Mouse (Mus musculus): ENCODE results near the gene Gjc1.

Gene Gjc1

DNA sequence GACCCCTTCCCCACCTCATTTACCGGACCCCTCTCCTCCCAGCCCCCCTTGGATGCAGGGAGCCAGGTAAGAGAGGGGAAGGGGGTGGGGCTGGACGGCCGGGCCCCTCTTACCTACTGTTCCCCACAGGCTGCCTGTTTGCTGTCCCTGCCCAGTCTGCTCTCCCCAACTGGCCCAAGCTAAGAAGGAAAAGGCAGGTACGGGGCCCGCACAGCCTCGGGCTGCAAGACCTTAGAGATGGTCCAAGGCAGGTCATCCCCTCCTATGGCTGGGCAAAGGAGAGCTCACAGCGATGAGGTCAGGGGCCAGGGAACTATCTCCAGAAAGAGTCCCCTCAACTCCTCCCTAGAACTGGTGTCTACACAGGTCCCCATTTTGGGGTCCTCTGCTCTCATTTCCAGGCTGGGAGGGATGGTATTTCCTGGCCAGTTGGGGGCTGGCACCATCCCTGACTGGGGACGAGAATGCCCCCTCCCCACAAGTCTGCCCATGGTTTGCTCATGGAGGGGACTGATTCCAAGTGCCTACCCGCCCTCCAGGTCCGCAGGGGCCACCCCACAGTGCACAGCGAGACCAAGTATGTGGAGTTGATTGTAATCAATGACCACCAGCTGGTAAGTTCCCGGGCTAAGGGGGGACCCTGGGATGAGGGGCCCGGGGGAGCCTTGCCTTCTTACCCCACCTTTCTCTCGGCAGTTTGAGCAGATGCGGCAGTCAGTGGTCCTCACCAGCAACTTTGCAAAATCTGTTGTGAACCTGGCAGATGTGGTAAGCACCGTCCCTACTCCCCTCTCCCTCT, 47.4 kb downstream of the Gjc1 start:
- DNase-seq (ENCODE audit: low spot score) = no peak

DNA sequence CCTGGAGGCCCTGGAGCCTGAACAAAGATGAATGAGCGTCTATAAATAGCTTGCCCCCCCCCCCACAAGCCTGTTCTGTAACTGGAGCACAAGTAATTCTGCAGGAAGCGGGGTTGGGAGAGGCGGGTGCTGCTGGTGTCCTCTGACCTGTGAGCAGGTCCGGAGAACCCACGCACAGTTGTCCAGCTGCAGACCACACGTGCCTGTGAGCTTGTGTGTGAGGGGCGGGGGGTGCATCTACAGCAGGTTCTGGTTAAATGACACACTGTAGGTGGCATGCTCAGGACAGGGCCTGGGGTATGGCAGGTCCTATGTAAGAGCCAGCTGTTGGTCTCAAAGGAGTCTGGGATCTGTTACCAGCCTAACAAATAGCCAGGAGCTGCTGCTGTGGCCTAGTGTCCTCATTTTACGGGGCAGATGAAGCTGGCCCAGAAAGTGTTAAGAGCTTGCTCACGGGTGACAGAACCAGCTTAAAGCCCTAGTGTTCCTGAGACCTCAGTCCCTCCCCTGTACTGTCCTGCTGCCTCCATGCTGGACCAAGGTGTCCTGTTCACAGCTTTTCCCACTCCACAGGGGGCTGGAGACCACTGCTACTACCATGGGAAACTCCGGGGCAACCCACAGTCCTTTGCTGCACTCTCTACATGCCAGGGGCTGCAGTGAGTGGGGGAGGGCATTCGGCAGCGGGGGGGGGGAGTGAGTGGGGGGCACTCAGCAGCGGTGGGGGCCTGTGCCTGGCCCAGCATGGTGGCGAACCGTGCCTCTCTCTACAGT, 48.7 kb downstream of the Gjc1 start:
- no peak for DNase-seq (ENCODE audit: low spot score)

DNA sequence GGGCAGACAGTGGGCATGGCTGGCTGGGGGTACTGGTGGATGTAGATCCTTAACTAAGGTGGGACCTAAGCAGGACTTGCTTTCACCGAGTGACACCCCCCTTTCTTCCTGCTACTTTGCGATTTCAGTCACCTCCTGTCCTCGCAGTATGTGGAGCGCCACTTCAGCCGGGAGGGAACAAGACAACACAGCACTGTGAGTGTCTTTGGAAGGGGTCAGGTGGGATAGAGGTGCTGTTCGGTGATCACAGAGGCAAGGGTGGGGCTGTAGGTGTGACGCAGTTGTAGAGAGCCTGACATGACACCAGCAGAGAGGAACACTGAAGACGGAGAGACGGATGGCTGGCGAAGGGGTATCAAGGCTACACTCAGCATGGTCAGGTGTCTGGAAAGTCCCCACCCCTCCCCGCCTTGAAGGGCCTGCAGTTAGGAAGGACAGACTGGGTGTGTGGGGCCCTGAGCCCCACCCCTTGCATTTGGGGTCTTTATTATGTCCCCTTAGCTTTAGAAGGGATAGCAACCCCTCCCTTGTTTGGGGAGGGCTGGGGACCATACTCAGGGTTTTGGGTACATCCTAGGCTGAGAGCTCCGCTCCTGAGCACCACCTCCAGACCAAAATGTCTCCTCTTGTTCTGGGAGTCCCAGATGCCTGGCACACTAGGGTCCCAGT, 49.4 kb downstream of the Gjc1 start:
- no peak for DNase-seq (ENCODE audit: low spot score)

DNA sequence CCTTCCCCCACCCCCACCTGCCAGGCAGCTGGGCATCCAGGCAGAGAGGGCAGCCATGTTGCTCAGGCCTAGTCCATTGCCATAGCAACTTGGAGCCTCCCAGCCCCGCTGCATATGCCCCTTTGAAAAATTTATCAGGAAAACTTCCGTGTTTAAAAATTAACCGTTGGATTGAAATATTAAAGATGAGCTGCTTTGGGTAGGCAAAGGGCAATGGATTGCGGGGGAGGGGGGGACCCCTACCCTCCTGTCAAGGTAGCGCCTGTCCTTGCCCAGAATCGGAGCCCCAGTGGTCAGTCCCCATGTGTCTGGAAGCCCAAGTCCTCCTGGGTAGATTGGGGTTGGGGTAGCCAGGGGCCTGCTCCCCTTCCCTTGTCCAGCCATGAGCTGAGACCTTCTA, 50.4 kb downstream of the Gjc1 start:
- DNase-seq (ENCODE audit: low spot score) = no peak

- DNase-seq (ENCODE audit: low spot score) = no peak
These were observed 52.3 kb downstream of the Gjc1 start for GRCm38 (mm10) chr11:102767055-102767670.

DNA sequence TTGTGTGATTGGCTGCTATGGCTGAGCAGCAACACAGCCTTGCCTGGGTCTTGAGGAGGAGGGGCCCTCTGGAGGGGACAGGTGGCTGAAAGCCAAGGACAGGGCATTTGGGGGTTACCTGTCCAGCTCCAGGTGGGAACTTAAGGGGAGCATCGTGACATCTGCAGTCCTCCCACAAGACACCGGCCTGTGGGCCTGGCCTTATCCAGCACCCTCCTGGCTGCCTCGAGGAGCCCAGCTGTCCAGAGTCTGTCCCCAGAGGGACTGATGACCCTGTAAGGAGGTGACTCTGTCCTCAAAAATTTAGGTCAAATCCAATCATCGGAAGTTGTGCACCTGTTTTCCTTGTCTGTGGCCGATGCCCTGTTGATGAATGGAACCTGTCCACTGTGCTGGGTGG, 54.1 kb downstream of the Gjc1 start:
- DNase-seq (ENCODE audit: low spot score) = no peak

DNA sequence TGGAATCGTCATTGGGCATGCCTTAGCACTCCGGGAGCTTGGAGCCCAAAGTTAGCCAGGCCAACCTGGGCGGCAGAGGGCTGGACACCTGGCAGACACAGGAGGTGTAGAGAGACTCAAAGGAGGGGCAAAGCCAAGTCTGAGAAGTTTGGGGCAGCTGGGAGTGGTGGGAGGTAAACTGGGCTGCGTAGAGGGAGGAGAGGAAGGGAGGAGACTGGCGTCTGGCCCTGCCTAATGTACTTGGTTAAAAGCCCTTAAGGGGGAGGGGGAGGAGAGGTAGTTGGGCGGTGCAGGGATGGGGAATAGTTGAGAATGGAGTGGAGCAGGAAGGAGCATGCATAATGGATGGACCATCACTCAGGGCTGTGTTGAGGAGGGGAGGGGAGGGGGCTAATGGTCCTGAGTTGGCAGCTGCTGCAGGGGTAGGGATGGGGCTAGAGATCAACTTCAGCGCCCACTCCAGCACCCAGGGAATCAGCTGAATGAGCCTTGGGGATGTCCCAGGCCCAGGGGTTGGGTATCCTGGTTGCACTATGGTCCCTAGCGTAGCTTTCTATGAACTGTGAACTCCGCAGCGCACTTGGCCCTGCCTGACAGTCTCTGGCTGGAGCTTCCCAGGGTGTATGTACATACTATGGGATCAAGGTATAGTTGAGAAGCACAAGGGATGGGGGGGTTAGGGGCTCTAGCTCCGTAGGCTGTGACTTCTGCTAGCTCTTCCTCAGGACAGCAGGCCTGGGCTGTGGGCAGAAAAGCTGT, 56.3 kb downstream of the Gjc1 start:
- no peak for DNase-seq (ENCODE audit: low spot score)

GRCm38 (mm10) chr11:102762248-102762647, 57.3 kb downstream of the Gjc1 start:
- DNase-seq (ENCODE audit: low spot score) = no peak

DNA sequence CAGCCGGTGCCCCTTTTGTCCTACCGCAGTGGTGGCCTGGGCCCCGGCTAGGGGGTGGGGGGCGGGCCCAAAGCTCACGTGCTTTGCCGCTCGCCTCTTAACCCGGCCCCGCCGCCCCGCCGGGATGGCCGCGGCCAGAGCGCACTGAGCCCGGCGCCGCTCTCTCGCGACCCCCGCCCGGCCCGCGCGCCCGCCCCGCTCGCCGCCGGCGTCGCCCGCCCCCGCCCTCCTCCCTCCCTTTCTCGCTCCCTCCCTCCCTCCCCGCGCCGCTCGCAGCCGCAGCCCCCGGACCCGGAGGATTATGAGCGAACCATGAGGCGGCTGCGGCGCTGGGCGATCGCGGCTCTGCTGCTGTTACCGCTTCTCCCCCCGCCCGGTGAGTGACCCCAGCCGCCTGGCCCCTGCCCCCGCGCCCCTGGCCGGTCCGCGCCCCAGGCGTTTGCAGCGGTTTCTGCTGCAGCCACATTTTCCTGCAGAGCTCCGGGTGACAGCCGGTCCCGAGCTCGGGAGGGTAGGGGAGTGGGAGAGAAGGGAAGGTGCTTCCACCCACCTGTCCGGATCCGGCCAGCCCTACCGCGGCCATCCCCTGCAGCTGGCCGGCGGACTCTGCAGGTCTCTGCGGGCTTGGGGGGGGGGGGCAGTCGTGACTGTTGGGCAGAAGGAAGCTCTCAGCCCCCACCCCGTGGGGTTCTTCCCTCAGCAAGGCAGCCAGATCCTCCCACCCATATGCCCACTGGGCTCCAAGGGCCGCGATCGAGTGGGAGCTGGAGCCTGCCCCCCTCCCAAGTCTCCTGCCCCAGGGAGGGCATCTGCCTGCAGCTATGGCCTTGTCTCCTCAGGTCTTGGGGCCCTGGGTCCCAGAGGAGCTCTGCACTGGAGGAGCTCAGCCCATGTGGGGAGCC, 57.9 kb downstream of the Gjc1 start, which contains the start of gene Adam11:
Adam11 (plus strand) TSS at position 131 of the 902 bp plus-strand sequence.
- no peak for DNase-seq (ENCODE audit: low spot score)

- DNase-seq (ENCODE audit: low spot score) = no peak
These were observed 58.6 kb downstream of the Gjc1 start for GRCm38 (mm10) chr11:102760805-102761308.

GRCm38 (mm10) chr11:102758977-102759376, 60.5 kb downstream of the Gjc1 start:
- no peak for DNase-seq (ENCODE audit: low spot score)

GRCm38 (mm10) chr11:102755391-102755790, 64.1 kb downstream of the Gjc1 start:
- no peak for DNase-seq (ENCODE audit: low spot score)

- no peak for DNase-seq (ENCODE audit: low spot score)
These were observed 65.1 kb downstream of the Gjc1 start for GRCm38 (mm10) chr11:102754416-102754815.

DNA sequence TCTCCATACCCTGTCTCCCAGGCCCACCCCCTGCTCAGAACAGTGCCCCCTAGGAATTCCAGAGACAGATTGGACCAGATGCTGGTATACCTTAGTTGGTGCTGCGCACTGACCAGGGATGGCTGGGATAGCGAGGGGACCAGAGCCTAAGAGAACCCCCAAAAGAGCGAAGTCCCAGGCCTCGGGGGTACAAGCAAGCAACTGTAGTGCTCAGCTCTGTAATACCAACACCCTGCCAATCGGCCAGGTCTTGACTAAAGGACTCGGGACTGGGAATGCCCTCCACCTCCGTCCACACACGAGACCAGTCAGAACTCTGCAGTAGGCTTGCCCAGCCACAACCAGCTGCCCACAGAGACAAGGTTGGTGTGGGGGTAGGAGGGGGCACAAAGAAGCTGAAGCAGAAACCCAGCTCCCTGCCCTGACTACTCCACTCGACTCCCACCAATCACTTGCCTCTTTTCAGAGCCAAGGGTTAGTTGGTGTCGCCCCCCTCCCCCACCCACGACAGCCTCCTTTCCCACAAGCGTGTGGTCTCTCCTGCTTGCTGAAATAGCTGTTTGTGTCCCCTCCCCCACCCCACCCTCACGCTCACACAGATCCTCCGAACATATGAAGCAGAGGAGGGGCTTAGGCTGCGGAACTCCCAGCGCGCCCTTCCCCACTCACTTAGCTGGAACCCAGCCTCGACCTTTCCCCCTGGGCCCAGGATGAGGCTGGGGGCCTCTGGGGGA, 65.7 kb downstream of the Gjc1 start:
- no peak for DNase-seq (ENCODE audit: low spot score)

DNA sequence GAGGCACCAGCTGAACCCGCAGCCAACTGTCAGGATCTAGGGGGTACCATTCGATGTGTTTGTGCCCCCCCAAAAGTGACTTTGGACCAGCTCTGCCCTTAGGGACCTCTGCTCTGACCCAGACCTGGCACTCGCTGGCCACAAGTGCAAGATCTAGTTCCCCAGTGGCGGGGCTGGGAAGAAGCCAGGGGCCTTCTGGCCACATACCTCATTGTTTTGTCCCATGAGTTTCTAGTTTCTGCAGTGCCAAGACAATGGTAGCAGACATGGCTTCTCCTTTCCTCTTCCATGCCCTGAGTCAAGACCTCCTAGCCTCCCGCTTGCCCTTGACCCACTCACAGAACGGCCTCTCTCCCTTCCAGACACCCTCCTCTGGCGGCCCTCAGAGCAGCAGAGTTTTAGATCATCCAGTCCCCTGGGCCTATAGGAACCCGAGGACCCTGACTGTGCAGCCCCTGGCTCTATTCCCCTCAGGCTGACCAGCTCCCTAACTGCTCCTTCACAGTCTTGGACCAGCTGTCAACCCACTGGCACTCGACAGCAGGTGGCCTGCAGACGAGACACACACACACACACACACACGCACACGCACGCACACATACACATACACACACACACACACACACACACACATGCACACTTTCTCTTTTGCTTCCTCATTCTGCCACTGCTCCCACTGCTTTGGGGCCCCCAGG, 66.5 kb downstream of the Gjc1 start:
- DNase-seq (ENCODE audit: low spot score) = no peak

GRCm38 (mm10) chr11:102749712-102750111, 69.8 kb downstream of the Gjc1 start:
- no peak for DNase-seq (ENCODE audit: low spot score)

Measured in yolk sac, embryonic 10.5 days (tissue).